Mouse (Mus musculus): Measurements from ENCODE around the gene Prrc2c. TPM values are rescaled to one million over a fixed set of nuclear protein-coding genes. Genes with fewer than 3 reads are reported as not detected.
"Not testable (repeated sequence)": the region's sequence is repeated elsewhere in the genome, so short reads cannot be mapped to it uniquely, and the experiment has no call there.

Prrc2c gene
- 83.6 and 84.0 TPM in 2 replicates for polyA plus RNA-seq (2015; fragmentation: Nextera tagmentation; extraction: Ambion mirVana)

- H3K9me3 ChIP-seq (replicated peaks): no peaks in the 10 kb centered on the region
- H3K9ac ChIP-seq: peak within 1 kb of the TSS; percentile 99
- H3K27me3 ChIP-seq: no peaks in the 10 kb centered on the region
- under 1% methylated on average over 36 of the region's 36 CpGs for WGBS
- H3K4me3 ChIP-seq: peak within 1 kb of the TSS; percentile 99
- peak within 1 kb of the TSS; percentile 100 for H3K27ac ChIP-seq
- ATAC-seq (replicated peaks; ENCODE audit: insufficient number of reproducible peaks, insufficient read depth, low FRiP score, low read depth): peak; percentile 97
- H3K36me3 ChIP-seq: no peaks in the 10 kb centered on the region
- peak within 1 kb of the TSS; percentile 73 for H3K4me2 ChIP-seq
- peaks cover 25% of the 10 kb centered on the region for H3K4me1 ChIP-seq (replicated peaks)
These were observed at the start of gene Prrc2c for GRCm38 (mm10) chr1:162740401-162740835. Gene Prrc2c, minus strand, starts transcription at chr1:162740556.

- no peaks in the 10 kb centered on the region for H3K36me3 ChIP-seq
- H3K27me3 ChIP-seq: no peaks in the 10 kb centered on the region
- no peak overlapping the region for H3K27ac ChIP-seq
- H3K9me3 ChIP-seq (replicated peaks): no peaks in the 10 kb centered on the region
- H3K9ac ChIP-seq: no peak overlapping the region
- 75% methylated on average over 4 of the region's 4 CpGs for WGBS
- H3K4me2 ChIP-seq: no peak overlapping the region
- no peak for ATAC-seq (replicated peaks; ENCODE audit: insufficient number of reproducible peaks, insufficient read depth, low FRiP score, low read depth)
- H3K4me3 ChIP-seq: no peak overlapping the region
- no peaks in the 10 kb centered on the region for H3K4me1 ChIP-seq (replicated peaks)
These were observed 44.9 kb upstream of the Prrc2c start for GRCm38 (mm10) chr1:162785222-162785621.

GRCm38 (mm10) chr1:162783669-162784248, 43.4 kb upstream of the Prrc2c start:
- H3K36me3 ChIP-seq: no peaks in the 10 kb centered on the region
- no peak overlapping the region for H3K4me3 ChIP-seq
- no peak overlapping the region for H3K27ac ChIP-seq
- 71% methylated on average over 7 of the region's 7 CpGs for WGBS
- no peaks in the 10 kb centered on the region for H3K9me3 ChIP-seq (replicated peaks)
- H3K4me1 ChIP-seq (replicated peaks): no peaks in the 10 kb centered on the region
- no peaks in the 10 kb centered on the region for H3K27me3 ChIP-seq
- no peak for ATAC-seq (replicated peaks; ENCODE audit: insufficient number of reproducible peaks, insufficient read depth, low FRiP score, low read depth)
- no peak overlapping the region for H3K9ac ChIP-seq
- no peak overlapping the region for H3K4me2 ChIP-seq

- not testable (repeated sequence) for H3K4me3 ChIP-seq; H3K4me2 ChIP-seq; H3K36me3 ChIP-seq; H3K9ac ChIP-seq; H3K27me3 ChIP-seq; ATAC-seq (replicated peaks; ENCODE audit: insufficient number of reproducible peaks, insufficient read depth, low FRiP score, low read depth); H3K9me3 ChIP-seq (replicated peaks); H3K27ac ChIP-seq; H3K4me1 ChIP-seq (replicated peaks)
- WGBS: 90% methylated on average over 2 of the region's 2 CpGs
These were observed 40.7 kb upstream of the Prrc2c start for GRCm38 (mm10) chr1:162781035-162781434.

- H3K4me2 ChIP-seq: no peak overlapping the region
- 47% methylated on average over 5 of the region's 5 CpGs for WGBS
These were observed 37.7 kb upstream of the Prrc2c start for GRCm38 (mm10) chr1:162777943-162778538.

GRCm38 (mm10) chr1:162773661-162774060, 33.3 kb upstream of the Prrc2c start:
- Histone ChIP-seq H3K4me2 (no peak overlapping the region), H3K4me3 (no peak overlapping the region), H3K9ac (no peak overlapping the region), H3K4me1 (replicated peaks) (peaks cover 6% of the 10 kb centered on the region), H3K36me3 (no peaks in the 10 kb centered on the region), H3K27ac (no peak overlapping the region), H3K9me3 (replicated peaks) (no peaks in the 10 kb centered on the region), H3K27me3 (no peaks in the 10 kb centered on the region)
- ATAC-seq (replicated peaks; ENCODE audit: insufficient number of reproducible peaks, insufficient read depth, low FRiP score, low read depth): no peak
- 66% methylated on average over 4 of the region's 4 CpGs for WGBS

More at GRCm38 (mm10) chr1:162777943-162778538, 37.7 kb upstream of the Prrc2c start:
- Histone ChIP-seq H3K27ac (0 out of 2 replicates have a peak overlapping the region, but pooled peaks have one; percentile 24), H3K9me3 (replicated peaks) (no peaks in the 10 kb centered on the region), H3K4me3 (no peak overlapping the region), H3K9ac (no peak overlapping the region), H3K4me1 (replicated peaks) (peaks cover 6% of the 10 kb centered on the region), H3K36me3 (no peaks in the 10 kb centered on the region), H3K27me3 (no peaks in the 10 kb centered on the region)
- ATAC-seq (replicated peaks; ENCODE audit: insufficient number of reproducible peaks, insufficient read depth, low FRiP score, low read depth): no peak

- H3K4me1 ChIP-seq (replicated peaks): no peaks in the 10 kb centered on the region
- ATAC-seq (replicated peaks; ENCODE audit: insufficient number of reproducible peaks, insufficient read depth, low FRiP score, low read depth): no peak
- WGBS: 63% methylated on average over 4 of the region's 4 CpGs
- no peaks in the 10 kb centered on the region for H3K27me3 ChIP-seq
- no peak overlapping the region for H3K9ac ChIP-seq
- H3K4me3 ChIP-seq: no peak overlapping the region
- H3K9me3 ChIP-seq (replicated peaks): no peaks in the 10 kb centered on the region
- no peak overlapping the region for H3K27ac ChIP-seq
- H3K4me2 ChIP-seq: no peak overlapping the region
- H3K36me3 ChIP-seq: no peaks in the 10 kb centered on the region
These were observed 31.4 kb upstream of the Prrc2c start for GRCm38 (mm10) chr1:162771617-162772360.

GRCm38 (mm10) chr1:162752009-162752408, 11.7 kb upstream of the Prrc2c start:
- H3K4me3 ChIP-seq: no peak overlapping the region
- no peaks in the 10 kb centered on the region for H3K4me1 ChIP-seq (replicated peaks)
- no peak overlapping the region for H3K27ac ChIP-seq
- no peaks in the 10 kb centered on the region for H3K9me3 ChIP-seq (replicated peaks)
- WGBS: 78% methylated on average over 6 of the region's 6 CpGs
- H3K4me2 ChIP-seq: no peak overlapping the region
- H3K27me3 ChIP-seq: no peaks in the 10 kb centered on the region
- ATAC-seq (replicated peaks; ENCODE audit: insufficient number of reproducible peaks, insufficient read depth, low FRiP score, low read depth): no peak
- no peak overlapping the region for H3K9ac ChIP-seq
- H3K36me3 ChIP-seq: no peaks in the 10 kb centered on the region

GRCm38 (mm10) chr1:162749607-162750006, 9.3 kb upstream of the Prrc2c start:
- Histone ChIP-seq H3K27ac (no peak overlapping the region), H3K27me3 (no peaks in the 10 kb centered on the region), H3K4me3 (no peak overlapping the region), H3K4me2 (no peak overlapping the region), H3K36me3 (no peaks in the 10 kb centered on the region), H3K4me1 (replicated peaks) (no peaks in the 10 kb centered on the region), H3K9me3 (replicated peaks) (no peaks in the 10 kb centered on the region), H3K9ac (no peak overlapping the region)
- ATAC-seq (replicated peaks; ENCODE audit: insufficient number of reproducible peaks, insufficient read depth, low FRiP score, low read depth): no peak
- WGBS: 54% methylated on average over 7 of the region's 7 CpGs

- no peak for ATAC-seq (replicated peaks; ENCODE audit: insufficient number of reproducible peaks, insufficient read depth, low FRiP score, low read depth)
- Histone ChIP-seq H3K27ac (no peak overlapping the region), H3K27me3 (no peaks in the 10 kb centered on the region), H3K9ac (no peak overlapping the region), H3K4me2 (no peak overlapping the region), H3K9me3 (replicated peaks) (no peaks in the 10 kb centered on the region), H3K4me3 (no peak overlapping the region), H3K4me1 (replicated peaks) (no peaks in the 10 kb centered on the region), H3K36me3 (no peaks in the 10 kb centered on the region)
- WGBS: 76% methylated on average over 5 of the region's 5 CpGs
These were observed 8.4 kb upstream of the Prrc2c start for GRCm38 (mm10) chr1:162748761-162749160.

- WGBS: 0% methylated on average over 57 of the region's 58 CpGs
- Histone ChIP-seq H3K4me2 (peak overlapping the region; percentile 73), H3K27me3 (no peaks in the 10 kb centered on the region), H3K9ac (peak overlapping the region; percentile 99), H3K27ac (peak overlapping the region; percentile 100), H3K4me1 (replicated peaks) (peaks cover 25% of the 10 kb centered on the region), H3K36me3 (no peaks in the 10 kb centered on the region), H3K9me3 (replicated peaks) (no peaks in the 10 kb centered on the region), H3K4me3 (peak overlapping the region; percentile 99)
- ATAC-seq (replicated peaks; ENCODE audit: insufficient number of reproducible peaks, insufficient read depth, low FRiP score, low read depth): peak; percentile 75
These were observed 443 bp downstream of the Prrc2c start for GRCm38 (mm10) chr1:162739831-162740394.

Data from heart, embryonic 15.5 days (tissue).